Mouse (Mus musculus): ENCODE measurements at regions not wholly inside any gene's neighbourhood (a gene's known extent, or its start where the extent isn't known, plus 50 kb on each side); places are given as distances from the start of the nearest gene placed in this dataset.
A peak's percentile ranks its signal among the peaks of the same experiment; 100 is the strongest.
"Not testable (repeated sequence)": the region's sequence is repeated elsewhere in the genome, so short reads cannot be mapped to it uniquely, and the experiment has no call there.

DNA sequence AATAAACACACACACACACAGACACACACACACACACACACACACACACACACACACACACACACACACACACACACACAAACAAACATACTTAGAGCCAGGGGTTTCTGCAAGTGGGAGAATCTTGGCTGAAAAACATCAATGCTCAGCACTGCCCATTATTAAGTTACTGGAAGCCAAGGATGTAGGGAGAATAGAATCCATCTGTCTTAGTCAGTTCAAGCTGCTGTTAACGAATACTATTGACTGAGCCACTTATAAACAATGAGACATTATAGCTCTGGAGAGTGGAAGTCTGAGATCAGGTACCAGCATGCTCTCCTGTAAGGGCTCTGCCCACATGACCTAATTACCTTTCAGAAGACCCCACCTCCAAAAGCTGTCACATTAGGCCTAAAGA is 87.4 kb downstream of the Fam174b start:
- DNase-seq (ENCODE audit: low spot score), result no peak

DNA sequence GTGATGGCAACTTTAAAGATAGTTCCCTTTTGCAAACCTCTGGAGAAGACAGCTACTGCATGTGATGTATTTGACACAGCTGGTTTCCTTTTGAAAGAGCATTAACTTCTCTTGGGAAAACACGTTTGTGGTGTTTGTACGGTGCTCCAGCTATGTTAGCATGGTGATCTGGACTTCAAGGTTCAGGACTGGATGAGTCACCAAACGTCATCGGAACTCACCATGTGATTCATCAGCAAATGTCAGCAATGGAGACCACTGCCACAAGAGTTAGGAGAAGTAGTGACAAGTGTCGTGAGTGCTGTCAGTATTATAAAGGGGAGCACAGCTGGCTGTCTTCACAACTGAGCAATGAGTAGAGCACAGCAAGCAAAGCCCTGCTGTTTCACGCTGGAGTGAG is 90.5 kb downstream of the Fam174b start:
- no peak for DNase-seq (ENCODE audit: low spot score)

DNA sequence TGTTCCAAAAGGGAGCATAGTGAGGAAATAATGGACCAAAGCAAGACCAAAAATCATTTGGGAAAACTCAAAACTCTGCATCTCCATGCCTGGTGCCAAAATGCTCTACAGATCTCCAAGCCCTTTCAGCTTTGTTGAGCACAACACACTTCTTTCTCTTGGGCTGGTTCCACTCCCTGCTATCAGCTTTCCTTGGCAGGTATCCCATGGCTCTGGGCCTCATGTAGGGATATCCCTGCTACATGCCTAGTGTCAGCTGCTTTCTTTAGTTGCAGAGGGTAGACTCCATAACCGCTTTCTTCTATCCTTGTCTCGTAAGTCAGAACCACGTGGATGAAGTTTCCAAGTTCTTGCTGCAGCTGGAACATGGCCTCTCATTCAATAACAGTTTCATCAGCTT is 100.3 kb downstream of the Fam174b start:
- no peak for DNase-seq (ENCODE audit: low spot score)

DNA sequence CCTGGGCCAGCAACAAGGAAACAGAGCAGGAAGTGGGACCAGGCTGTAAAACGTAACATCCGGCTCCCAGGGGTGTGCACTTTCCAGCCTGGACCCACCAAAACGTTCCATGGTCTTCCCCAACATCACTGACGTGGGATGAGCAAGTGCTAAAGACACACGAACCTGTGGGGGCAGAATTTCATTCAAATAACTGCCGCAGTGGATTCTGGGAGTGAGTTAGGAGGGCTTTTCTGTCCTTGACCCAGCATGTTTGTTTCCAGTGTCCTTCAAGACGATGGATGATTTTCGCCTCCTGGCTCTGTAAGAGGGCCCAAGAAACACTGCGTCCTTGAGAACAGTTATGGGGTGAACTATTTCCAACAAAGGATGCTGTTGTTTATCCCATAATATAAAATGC is 112.1 kb downstream of the Fam174b start:
- no peak for DNase-seq (ENCODE audit: low spot score)

DNA sequence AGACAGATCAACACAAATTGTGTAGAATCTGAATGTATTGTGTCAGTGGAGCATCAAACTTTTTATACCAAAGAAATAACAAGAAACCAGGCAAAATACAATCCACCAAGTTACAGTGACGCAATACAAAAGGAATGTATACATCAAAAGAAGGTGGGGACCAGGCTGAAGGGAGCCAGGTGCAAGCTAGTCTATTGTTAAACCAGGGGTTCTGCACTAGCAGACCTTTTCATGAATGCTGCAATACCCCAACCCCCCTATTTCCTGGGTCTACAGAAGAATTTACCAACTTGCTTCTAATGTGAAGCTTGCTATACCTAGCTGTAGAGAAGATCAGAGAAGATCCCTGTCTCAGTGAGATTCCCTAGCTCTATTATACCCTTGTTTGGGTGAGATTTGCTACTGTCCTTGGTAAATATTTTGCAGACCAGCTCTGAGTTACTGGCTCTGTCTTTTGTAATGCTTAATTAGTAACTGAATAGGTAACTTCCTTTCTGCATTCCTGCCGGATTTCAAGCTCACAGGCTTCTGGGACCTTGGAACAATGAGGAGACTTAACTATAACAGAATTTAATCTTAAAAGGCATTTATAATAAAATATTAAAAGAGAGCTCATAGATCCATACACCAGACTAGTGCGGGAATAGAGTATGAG is 113.3 kb downstream of the Fam174b start:
- not testable (repeated sequence) for DNase-seq (ENCODE audit: low spot score)

DNA sequence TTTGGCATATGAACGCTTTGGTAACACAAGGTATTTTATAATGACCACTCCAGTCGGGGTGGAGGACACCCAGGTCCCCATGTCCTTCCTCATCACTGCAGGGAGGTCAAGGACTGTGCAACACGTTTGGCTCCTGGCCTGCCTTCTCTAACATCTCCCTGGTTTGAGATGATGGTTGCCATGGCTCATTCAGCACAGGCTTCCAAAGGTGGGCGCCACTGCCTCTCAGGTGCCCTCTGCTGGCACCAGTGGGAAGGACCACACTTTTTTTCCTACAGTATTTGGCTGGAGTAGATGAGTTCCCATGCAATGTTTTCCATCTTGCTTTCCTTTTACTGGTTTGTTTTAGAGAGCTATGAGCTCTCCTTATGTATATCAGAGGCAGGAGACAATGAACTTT is 115.4 kb downstream of the Fam174b start:
- peak; percentile 1 for DNase-seq (ENCODE audit: low spot score)

DNA sequence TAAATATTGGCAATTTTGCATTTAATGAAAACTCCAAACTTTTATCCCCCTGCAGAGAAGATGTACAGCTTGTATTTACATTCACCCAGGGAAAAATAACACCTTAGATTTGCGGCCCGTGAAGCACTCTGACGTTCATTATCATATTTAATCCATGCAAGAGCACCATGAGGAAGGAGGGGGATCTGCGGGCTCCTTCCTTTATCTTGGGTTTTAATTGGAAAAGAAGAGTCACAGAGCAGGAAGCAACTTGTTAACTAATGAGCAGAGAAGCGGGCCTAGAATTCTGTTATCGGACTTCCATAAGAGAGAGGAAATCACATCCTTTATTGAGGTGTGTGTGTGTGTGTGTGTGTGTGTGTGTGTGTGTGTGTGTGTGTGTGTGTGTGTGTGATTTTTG is 116.8 kb downstream of the Fam174b start:
- no peak for DNase-seq (ENCODE audit: low spot score)

DNA sequence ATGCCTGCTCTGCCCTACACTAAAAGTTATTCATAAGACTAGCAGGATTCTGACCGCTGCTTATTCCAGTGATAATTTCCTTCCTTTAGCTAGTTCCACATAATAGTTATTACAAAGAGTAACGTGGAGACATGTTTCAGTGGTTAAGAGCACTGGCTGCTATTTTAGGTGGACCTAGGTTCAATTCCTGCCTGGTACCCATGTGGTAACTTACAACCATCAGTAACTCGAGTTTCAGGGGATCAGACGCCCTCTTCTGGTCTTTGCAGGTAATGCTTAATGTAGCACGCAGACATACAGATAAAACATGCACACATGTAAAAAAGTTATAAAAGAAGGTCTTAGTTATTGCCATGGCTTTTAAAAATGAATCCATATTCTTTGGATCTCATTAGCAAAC is 125.0 kb downstream of the Fam174b start:
- DNase-seq (ENCODE audit: low spot score), result no peak

DNA sequence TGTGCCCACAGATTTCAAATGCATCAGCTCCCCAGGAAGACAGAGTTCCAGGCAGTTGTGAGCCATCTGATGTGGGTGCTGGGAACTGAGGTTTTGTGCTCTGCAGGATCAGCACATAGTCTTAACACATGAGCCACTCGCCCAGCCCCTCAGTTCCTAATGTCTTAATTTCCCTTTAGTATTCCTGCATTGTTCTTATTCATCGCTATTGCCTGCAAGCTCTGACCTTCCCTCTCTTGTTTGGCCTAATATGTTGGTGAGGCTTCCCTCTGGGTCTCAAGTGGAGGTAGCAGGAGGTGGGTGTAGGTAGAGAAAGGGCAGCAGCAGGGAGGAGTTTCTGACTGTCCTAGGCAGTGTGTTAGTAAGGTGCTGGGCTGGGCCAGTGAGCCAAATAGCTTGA is 132.1 kb downstream of the Fam174b start:
- no peak for DNase-seq (ENCODE audit: low spot score)

DNA sequence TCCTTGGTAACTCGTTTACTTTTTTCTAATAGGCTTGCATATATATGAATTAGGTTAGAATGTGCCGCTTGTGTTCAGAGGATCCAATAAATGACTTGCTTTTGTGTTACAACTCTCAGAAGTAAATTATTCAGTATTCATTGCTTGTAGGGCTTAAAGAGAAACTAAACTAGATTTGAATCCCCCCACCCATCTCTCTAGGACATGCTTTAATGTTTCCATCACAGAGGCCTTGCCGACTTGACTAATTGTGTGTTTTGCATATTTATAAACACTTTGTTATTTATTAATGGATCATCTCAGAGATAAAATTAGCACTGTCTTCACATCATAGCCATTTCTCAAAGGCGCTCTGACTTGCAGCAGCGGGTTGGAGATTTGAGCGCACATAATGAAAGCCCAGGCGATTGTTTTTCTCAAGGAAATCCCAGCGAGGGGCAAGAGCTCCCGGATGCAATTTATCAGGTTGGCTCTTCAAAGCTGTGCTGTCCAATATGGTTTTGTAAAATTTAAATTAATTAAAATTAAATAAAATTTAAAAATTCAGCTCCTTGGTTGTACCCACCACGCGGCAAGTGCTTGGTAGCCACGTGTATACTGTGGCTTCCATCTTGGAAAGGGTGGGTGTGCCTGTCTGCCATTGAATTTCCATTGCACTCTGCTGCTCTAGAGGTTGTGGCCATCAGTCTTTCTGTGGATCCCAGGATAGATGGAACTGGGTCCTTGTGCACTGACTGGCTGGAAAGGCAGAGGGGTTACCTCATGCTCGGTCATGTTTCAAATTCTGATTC is 132.0 kb downstream of the St8sia2 start:
- no peak for DNase-seq (ENCODE audit: low spot score)

DNA sequence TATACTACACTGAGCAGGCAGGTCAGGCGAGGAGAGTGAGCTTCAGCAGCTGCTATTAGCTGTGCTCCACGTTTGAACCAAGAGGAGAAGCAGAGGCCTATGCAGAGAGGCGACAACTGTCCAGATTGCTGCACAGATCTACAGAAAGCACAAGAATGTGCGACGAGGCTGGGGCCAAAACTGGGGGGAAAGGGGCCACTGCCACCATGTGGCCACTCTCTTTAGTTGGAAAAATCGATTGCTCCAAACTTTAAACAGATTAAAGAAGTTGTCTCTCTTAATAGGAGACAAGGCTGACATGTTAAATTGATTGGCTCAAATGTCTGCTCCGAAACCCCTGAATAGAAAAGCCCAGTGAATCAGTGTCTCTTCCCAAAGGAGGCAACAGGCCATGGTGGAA is 127.3 kb downstream of the St8sia2 start:
- DNase-seq (ENCODE audit: low spot score), result no peak

Measured in T-cell, adult 2 months (primary cell).